Mouse (Mus musculus): ENCODE measurements at regions not wholly inside any gene's neighbourhood (a gene's known extent, or its start where the extent isn't known, plus 50 kb on each side); places are given as distances from the start of the nearest gene placed in this dataset.

DNA sequence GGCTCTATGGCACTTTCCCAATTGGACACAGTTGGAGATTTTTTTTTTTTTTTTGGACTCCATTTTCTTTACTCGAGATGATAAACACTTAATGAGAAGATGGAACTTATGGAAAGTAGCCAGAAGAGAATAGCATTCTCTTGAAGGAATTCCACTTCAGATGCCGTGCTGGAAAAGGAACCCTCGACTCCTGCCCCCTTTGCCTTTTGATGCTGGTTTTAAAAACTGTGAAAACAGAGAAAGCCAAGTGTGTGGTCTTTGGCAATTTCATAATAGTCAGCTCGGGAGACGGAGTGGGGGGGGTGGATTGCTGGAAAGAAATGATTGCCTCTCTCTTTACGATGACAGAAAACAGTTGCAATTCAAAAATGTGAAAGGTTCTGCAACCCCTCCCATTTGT lies 429.2 kb downstream of the Fgf9 start:
- DNase-seq (ENCODE audit: low spot score in 2 of 2) = no peak

- no peak for DNase-seq (ENCODE audit: low spot score in 2 of 2)
Measured at GRCm38 (mm10) chr14:58499071-58499470, 428.7 kb downstream of the Fgf9 start.

- DNase-seq (ENCODE audit: low spot score in 2 of 2) = no peak
Measured at GRCm38 (mm10) chr14:58496902-58497301, 426.6 kb downstream of the Fgf9 start.

DNA sequence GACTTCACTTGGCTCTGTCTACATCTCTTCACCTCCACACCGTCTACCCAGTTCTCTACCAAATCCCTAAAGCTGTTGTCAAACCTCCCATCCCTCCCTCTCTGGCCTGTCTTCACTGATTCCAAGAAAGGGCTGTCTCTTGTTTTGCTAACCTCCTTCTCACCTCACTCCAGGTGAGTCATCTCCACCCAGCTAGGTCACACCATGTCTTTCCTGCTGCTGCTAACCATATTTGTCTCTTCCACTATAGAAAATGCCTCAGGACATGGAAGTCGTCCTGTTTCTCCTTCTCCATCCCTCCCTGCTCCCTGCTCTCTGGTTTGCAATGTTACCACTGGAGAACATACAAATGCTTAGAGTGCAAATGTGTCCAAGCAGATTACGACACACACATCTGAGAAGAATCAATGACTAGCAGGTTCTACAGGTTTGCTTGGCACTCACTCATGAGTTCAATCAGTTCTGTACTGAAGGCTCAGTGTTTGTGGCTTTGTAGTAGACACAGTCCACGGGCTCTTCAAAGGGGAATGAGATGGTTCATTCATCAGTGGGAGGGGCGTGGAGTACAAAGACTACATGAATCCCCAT lies 424.1 kb downstream of the Fgf9 start:
- peak; percentile 20 to 24 for DNase-seq (ENCODE audit: low spot score in 2 of 2)

DNA sequence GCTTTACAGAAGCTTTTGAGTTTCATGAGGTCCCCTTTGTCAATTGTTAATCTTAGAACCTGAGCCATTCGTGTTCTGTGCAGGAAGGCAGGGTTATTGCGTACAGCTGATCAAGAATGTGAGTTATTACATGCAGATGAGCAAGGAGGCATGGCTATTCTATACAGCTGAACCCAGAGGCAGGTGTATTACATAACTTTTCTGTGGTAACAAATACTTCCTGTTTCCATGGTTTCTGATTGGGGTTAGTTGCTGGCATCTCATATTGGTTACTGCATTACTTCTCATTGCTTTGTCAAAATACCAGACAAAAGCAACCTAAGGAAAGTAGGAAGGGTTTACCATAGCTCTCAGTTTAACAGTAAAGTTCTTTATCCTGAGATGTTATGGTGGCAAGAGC lies 421.8 kb downstream of the Fgf9 start:
- DNase-seq (ENCODE audit: low spot score in 2 of 2) = no peak

DNA sequence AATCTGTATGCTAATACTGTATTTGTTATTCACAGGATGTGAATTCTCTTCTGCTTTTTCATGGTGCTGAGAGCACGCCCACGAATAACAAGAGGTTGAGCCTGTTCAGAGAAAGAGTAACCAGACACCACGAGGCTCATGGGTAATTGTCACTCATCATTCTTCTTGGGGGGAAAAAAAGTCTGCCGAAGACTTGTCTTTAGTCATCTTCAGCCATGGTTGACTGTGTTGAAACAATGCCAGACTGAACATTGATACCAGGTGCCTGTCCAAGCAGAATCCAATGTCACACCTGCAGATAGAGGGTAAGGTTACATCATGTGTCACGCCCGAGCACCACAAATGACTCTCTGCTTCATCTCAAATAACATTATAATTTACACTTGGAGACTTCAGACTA lies 418.5 kb downstream of the Fgf9 start:
- no peak for DNase-seq (ENCODE audit: low spot score in 2 of 2)

GRCm38 (mm10) chr14:58487836-58488235 lies 417.5 kb downstream of the Fgf9 start:
- no peak for DNase-seq (ENCODE audit: low spot score in 2 of 2)

- no peak for DNase-seq (ENCODE audit: low spot score in 2 of 2)
Measured at GRCm38 (mm10) chr14:58480454-58480853, 410.1 kb downstream of the Fgf9 start.

DNA sequence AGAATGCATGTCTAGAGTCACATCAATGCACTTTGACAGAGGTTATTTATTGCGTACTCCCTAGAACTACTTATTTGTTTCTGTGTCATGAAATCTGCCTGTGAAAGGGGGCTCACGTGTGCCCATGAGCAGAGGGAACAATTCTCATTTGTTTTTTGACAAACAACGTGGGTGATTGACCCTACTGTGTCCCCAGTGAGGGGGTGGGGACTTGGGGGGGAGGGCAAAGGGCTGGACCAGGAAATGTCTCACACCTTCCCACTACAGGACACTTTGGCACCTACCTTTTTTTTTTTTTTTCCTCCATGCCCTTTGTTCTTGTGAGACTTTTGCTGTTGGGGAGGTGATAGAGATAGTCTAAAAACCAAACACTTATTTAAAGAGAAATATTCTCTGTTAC lies 400.3 kb downstream of the Fgf9 start:
- DNase-seq (ENCODE audit: low spot score in 2 of 2) = no peak

- no peak for DNase-seq (ENCODE audit: low spot score in 2 of 2)
Measured at GRCm38 (mm10) chr14:58468451-58468850, 398.1 kb downstream of the Fgf9 start.

GRCm38 (mm10) chr14:58467856-58468255 lies 397.5 kb downstream of the Fgf9 start:
- DNase-seq (ENCODE audit: low spot score in 2 of 2) = no peak

DNA sequence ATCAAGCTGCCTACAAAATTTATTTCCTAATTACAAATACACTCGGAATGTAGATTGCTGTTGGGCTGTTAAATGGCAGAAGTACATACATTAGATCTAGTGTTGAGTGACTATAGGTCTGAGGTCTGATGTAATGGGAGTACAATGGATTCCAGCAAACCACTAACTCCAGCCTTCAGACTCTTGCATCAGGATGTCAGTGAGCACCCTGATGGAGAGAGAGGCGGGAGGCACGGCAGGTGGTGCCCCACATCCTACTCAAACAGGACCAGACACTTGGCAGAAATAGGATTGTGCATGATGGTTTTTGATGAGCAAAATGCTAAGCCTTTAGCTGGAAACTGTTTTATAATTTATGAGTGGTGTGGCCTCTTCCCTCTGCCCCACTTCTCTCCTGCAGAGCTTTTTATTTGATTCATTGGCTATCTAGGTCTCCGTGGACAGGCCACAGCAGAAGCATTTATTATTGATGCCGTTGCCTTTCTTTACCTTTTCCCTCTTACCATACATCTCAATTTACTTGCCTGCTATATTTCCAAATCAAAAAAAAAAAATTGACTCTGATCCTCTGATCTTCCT lies 376.5 kb downstream of the Fgf9 start:
- DNase-seq (ENCODE audit: low spot score in 2 of 2) = no peak

DNA sequence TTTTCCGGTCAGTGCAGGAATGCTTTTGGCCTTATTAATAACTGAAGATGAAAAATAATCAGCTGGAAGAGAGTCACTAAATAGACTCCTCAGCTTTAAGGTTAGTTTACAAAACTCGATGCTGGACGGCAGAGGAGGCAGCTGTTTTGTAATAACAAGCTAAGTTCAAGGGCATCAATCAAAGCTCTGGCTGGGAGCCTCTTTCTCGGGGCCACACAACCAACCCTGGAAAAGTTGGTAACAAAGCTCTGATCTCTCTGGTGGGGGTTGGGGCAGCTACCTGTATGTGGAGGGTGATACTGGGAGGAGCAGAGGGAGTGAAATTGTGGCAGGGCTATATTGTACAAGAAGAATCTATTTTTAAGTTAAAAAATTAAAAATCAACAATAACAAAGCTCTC lies 374.1 kb downstream of the Fgf9 start:
- DNase-seq (ENCODE audit: low spot score in 2 of 2) = no peak

DNA sequence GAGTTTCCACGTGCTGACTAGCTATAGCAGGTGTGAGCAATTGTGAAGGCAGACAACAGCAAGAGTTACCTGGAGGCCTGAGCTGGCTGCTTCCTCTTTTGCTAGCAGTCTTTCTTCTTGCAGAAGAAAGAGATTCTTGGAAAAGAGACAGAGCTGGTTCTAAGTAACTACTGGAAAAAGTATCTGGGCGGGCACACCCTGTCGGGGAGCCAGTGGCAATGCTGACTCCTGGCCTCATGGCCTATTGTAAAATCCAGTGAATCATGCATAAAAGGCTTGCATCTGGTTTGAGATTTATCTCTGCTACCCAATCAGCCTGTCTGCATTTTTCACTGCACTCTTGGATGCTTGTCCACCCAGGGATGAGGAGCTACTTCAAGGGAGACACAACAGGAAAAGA lies 372.2 kb downstream of the Fgf9 start:
- no peak for DNase-seq (ENCODE audit: low spot score in 2 of 2)

DNA sequence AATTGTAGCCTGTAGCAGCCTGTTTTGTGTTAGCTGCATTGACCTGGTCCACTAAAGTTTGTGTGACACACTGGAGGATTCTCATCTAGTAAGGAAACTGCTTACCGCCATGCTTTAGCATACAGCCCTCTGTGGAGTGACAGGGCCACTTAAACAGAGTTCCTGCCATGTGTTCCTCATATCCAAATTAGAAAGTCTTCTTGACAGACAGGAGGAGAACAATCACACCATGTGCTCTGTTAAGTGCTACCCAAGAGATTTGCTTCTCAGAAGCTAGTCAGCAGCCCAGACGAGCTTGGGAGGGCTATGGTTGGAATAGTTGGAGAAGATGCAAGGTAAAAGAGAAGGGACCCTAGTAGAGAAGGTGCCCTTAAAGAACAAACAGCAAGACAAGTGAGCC lies 369.6 kb downstream of the Fgf9 start:
- no peak for DNase-seq (ENCODE audit: low spot score in 2 of 2)

DNA sequence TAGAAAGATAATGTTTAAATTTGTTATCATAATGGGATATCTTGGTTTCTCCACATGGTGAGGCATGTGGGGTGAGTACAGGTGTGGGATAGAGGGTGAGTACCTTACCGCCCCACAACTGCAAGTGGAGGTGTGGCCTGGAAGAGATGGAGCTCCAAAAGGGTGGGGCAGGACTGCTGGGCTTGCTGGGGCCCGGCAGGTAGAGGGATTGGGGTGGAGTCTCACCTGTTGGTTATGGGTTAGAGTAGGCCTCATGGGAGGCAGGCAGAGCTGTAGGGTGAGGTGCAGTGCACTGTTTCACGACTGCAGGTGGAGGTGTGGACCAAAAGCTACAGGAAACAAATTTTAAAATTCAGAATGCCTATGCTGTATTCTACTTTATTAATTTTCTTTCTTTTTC lies 365.7 kb downstream of the Fgf9 start:
- DNase-seq (ENCODE audit: low spot score in 2 of 2) = no peak

DNA sequence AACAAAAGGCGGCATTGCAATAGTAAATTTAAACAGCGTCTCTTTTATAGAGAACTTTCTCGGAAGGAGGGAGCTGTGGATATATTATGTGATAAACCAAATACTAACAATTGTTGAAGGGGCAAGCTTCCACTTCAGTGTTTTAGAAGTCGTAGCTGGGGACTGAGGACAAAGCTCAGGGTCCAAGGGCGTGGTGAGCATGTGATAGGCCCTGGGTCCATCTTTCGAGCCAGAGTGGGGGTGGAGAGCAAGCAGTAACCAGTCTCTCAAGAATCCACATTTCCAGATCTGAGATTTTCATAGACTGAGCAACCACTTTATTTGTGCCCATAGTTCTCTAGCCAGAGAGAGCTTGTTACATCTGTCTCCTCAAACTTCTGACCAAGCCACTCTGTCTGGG lies 356.1 kb downstream of the Fgf9 start:
- DNase-seq (ENCODE audit: low spot score in 2 of 2) = no peak

GRCm38 (mm10) chr14:58421904-58422303 lies 351.6 kb downstream of the Fgf9 start:
- DNase-seq (ENCODE audit: low spot score in 2 of 2) = no peak

DNA sequence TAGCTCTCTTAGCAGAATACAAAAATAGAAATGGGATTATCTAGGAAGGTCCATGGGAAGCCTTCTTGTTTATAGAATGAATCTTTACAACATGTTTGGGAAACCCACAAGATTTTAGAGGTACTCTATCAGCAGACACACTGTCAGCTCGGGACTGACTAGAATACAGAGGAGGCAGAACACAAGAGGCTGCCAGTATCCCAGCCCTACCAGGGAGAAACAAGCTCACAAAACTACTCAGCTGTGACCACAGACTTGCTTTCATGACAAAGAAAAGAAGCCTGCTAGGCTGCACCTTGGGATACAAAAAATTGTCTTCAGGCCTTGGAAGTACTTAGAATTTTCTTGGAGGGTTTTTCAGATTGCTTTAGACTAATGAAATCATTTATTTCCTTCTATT lies 347.2 kb downstream of the Fgf9 start:
- no peak for DNase-seq (ENCODE audit: low spot score in 2 of 2)

DNA sequence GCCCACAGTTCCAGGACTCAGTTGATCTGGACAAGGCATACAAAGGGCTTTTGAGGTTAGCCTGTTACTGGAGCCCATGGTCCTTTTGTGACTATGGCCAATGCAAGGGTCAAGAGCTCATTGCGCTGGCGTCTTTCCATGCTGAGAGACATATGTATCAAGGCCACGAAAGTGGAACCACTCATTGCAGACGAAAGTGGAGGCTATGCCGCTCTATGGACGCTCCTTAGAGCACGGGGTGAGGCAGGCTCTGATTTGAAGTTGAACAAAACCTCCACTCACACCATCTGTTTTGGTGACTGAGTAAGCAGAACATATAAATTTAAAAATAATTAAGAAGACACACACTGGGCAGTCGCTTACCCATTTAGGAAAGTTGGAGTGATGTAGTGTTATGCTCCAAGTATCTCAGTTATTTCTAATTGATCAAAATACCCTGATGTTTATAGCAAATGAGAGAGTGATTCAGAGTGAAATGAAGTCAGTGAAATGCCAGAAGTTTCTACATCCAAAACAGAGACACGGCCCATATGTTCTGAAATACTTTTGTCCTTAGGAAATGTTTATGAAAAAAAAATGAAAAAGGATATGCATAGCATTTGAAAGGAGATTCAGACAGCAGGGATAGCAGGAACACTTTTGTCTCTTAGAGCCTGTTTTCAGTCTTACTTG lies 321.8 kb downstream of the Fgf9 start:
- DNase-seq (ENCODE audit: low spot score in 2 of 2) = no peak

- DNase-seq (ENCODE audit: low spot score in 2 of 2) = no peak
Measured at GRCm38 (mm10) chr14:58390741-58391140, 320.4 kb downstream of the Fgf9 start.

- no peak for DNase-seq (ENCODE audit: low spot score in 2 of 2)
Measured at GRCm38 (mm10) chr14:58387348-58388000, 317.1 kb downstream of the Fgf9 start.

DNA sequence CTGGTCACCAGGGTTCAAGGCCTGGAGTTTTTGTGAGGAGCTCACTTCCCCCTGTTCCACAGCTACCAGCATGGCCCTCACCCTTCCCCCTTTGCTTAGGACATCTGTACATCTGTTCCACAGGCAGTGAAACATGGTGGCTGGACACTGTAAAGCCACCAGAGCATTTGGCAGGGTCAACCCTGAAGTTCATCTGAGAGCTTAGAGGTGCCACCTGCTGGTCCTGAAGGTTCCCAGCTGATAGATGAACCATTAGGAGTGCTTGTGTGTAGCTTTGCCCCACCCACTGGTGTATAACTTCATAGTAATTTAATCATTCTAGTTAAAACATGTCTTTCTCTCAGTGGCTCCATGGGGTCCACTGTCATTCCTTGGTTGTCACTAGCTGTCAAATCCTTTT lies 304.7 kb downstream of the Fgf9 start:
- no peak for DNase-seq (ENCODE audit: low spot score in 2 of 2)
